Comparison of ENCODE assay signal across 18 mouse cellular contexts in the genomic region with DNA sequence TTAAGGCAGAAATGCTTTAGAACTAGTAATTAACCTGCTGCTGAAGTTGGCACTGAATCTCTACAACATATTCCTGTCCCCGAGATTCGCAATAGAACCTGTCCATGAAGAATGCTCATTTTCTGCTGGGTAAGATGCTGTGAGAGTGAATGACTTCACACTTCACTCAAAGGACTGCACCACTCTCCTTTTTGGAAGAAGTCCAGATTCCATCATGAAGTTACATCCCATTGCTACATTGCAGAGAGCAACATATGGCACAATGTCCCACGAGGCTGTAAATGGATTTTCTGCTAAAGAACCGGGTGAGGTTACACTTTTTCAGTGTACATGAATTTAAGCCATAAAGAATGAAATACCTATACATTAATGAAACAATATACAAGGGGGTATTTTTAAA.
DNase-seq lines count a peak whose midpoint lies in the region; ATAC-seq lines count a peak whose summit lies in the region.
"Had no signal": no experiment of that assay in that cellular context is flagged by ENCODE, and none has a peak within 500 bp of the region (broad histone marks: within the 10 kb centered on the region; RNA-seq: fewer than 3 reads in every experiment).

No protein-coding gene starts in this region.

- ATAC-seq in frontal cortex, adult (ENCODE audit: low TSS enrichment), result peak; percentile 77; the same call in 1 of the 2 replicates
- ATAC-seq in megakaryocyte progenitor cell, adult 5-6 weeks (replicated peaks; ENCODE audit: poor library complexity), result no peak
- ATAC-seq: activated CD4-positive, CD25-positive, alpha-beta regulatory T cell, adult 4 months; intestine, embryonic 15.5 days; liver, postnatal 0 days; midbrain, embryonic 15.5 days had no signal

- intact Hi-C loops in left cerebral cortex, postnatal 14 days (cut with DNase I), result no loop called here

- DNase-seq in frontal cortex, postnatal 25 days (ENCODE audit: low spot score in 2 of 2), result no peak
- peak; percentile 8 to 30 for DNase-seq in left cerebral cortex, postnatal 14 days (ENCODE audit: low spot score in 2 of 2)
- no peak for DNase-seq in left cerebral cortex, adult 11 months (ENCODE audit: low spot score)
- peak; percentile 13 for DNase-seq in right cerebral cortex, adult 18-20 months
- no peak for DNase-seq in right cerebral cortex, postnatal 14 days
- DNase-seq: adrenal gland, adult 8-10 months; cerebellum, adult 2 months; kidney, adult 8-10 months; kidney, postnatal 10 days; liver, postnatal 0 days; lung, postnatal 10 days; thymus, adult 2 months; thymus, postnatal 4 days had no signal

Comparison
In these comparisons a context has a peak if more than half of its experiments do, and no peak if none do; other contexts are left out.
1. DNase-seq: peak in left cerebral cortex, postnatal 14 days (2 of 2) and right cerebral cortex, adult 18-20 months (single experiment); none in frontal cortex, postnatal 25 days (0 of 2), left cerebral cortex, adult 11 months (single experiment) and right cerebral cortex, postnatal 14 days (single experiment).